Mouse (Mus musculus): ENCODE measurements at regions not wholly inside any gene's neighbourhood (a gene's known extent, or its start where the extent isn't known, plus 50 kb on each side); places are given as distances from the start of the nearest gene placed in this dataset.

- DNase-seq: no peak
Measured at GRCm38 (mm10) chr1:80131354-80131753, 86.9 kb downstream of the Fam124b start.

- DNase-seq: no peak
Measured at GRCm38 (mm10) chr1:80123966-80124365, 94.3 kb downstream of the Fam124b start.

GRCm38 (mm10) chr1:80115913-80116312 is 102.4 kb downstream of the Fam124b start:
- DNase-seq: no peak

GRCm38 (mm10) chr1:80107747-80108476 is 110.4 kb downstream of the Fam124b start:
- no peak for DNase-seq

GRCm38 (mm10) chr1:80106269-80106668 is 112.0 kb downstream of the Fam124b start:
- DNase-seq: no peak

GRCm38 (mm10) chr1:80098266-80098665 is 120.0 kb downstream of the Fam124b start:
- DNase-seq: no peak

GRCm38 (mm10) chr1:80091800-80092199 is 126.5 kb downstream of the Fam124b start:
- DNase-seq: no peak

- no peak for DNase-seq
Measured at GRCm38 (mm10) chr1:80091350-80091749, 126.9 kb downstream of the Fam124b start.

GRCm38 (mm10) chr1:80088651-80089050 is 129.6 kb downstream of the Fam124b start:
- DNase-seq: no peak

GRCm38 (mm10) chr1:80076357-80076756 is 141.9 kb downstream of the Fam124b start:
- DNase-seq: no peak

- no peak for DNase-seq
Measured at GRCm38 (mm10) chr1:80074376-80074775, 143.9 kb downstream of the Fam124b start.

GRCm38 (mm10) chr1:80073950-80074349 is 144.3 kb downstream of the Fam124b start:
- DNase-seq: no peak

GRCm38 (mm10) chr1:80069141-80069540 is 149.1 kb downstream of the Fam124b start:
- no peak for DNase-seq

- DNase-seq: no peak
Measured at GRCm38 (mm10) chr1:80062121-80062520, 156.2 kb downstream of the Fam124b start.

- DNase-seq: no peak
Measured at GRCm38 (mm10) chr1:80061632-80062031, 156.6 kb downstream of the Fam124b start.

GRCm38 (mm10) chr1:80045141-80045540 is 173.1 kb downstream of the Fam124b start:
- DNase-seq: no peak

- no peak for DNase-seq
Measured at GRCm38 (mm10) chr1:80040409-80040808, 177.9 kb downstream of the Fam124b start.

- DNase-seq: no peak
Measured at GRCm38 (mm10) chr1:80039891-80040290, 178.4 kb downstream of the Fam124b start.

- DNase-seq: no peak
Measured at GRCm38 (mm10) chr1:80039161-80039560, 178.2 kb upstream of the Serpine2 start.

GRCm38 (mm10) chr1:80038059-80038458 is 177.1 kb upstream of the Serpine2 start:
- no peak for DNase-seq

GRCm38 (mm10) chr1:80036436-80036835 is 175.5 kb upstream of the Serpine2 start:
- DNase-seq: no peak

GRCm38 (mm10) chr1:80033522-80033921 is 172.5 kb upstream of the Serpine2 start:
- no peak for DNase-seq

- no peak for DNase-seq
Measured at GRCm38 (mm10) chr1:80033121-80033520, 172.1 kb upstream of the Serpine2 start.

GRCm38 (mm10) chr1:80032464-80032863 is 171.5 kb upstream of the Serpine2 start:
- no peak for DNase-seq

- DNase-seq: no peak
Measured at GRCm38 (mm10) chr1:80030635-80031034, 169.7 kb upstream of the Serpine2 start.

Measured in thymus, postnatal 36 days (tissue).